Mouse (Mus musculus) limb, embryonic 11.5 days (tissue): ENCODE measurements at regions not wholly inside any gene's neighbourhood (a gene's known extent, or its start where the extent isn't known, plus 50 kb on each side); places are given as distances from the start of the nearest gene placed in this dataset.

Source experiments
- ATAC-seq: fragments of 200-750 bp; cut with Nextera tagmentation; 2 replicates; pipeline ENCODE4 v1.8.0; 2017; ENCODE audit warnings: low read depth; ENCODE audit not compliant: insufficient number of reproducible peaks, low FRiP score, low TSS enrichment
- DNase-seq: peaks from one replicate; pipeline ENCODE4 v3.0.0-alpha.2; 2015; ENCODE audit warnings: low spot score
- H3K27ac ChIP-seq: fragments of 300-500 bp; sonication (generic); replicated peaks from 2 replicates; pipeline ENCODE4 v1.5.1; 2014; ENCODE audit warnings: low read depth, mild to moderate bottlenecking, low read length
- H3K27me3 ChIP-seq: fragments of 300-500 bp; sonication (generic); 2 replicates; pipeline ENCODE4 v1.6.1; 2014; ENCODE audit warnings: mild to moderate bottlenecking, low read length, mixed read lengths; ENCODE audit not compliant: control insufficient read depth, insufficient read depth
- H3K36me3 ChIP-seq: fragments of 300-500 bp; sonication (generic); 2 replicates; pipeline ENCODE4 v1.6.1; 2014; ENCODE audit warnings: mild to moderate bottlenecking, low read length, moderate library complexity, mixed read lengths; ENCODE audit not compliant: control insufficient read depth, insufficient read depth
- H3K4me1 ChIP-seq: fragments of 300-500 bp; sonication (generic); 2 replicates; pipeline ENCODE4 v1.6.1; 2014; ENCODE audit warnings: low read length, mixed read lengths; ENCODE audit not compliant: control insufficient read depth, insufficient read depth
- H3K4me2 ChIP-seq: fragments of 300-500 bp; sonication (generic); 2 replicates; pipeline ENCODE4 v1.6.1; 2014; ENCODE audit warnings: low read depth, mild to moderate bottlenecking, moderate library complexity; ENCODE audit not compliant: severe bottlenecking
- H3K4me3 ChIP-seq: fragments of 300-500 bp; sonication (generic); 2 replicates; pipeline ENCODE4 v1.5.1; 2014; ENCODE audit warnings: low read depth, low read length
- H3K9ac ChIP-seq: fragments of 300-500 bp; sonication (generic); 2 replicates; pipeline ENCODE4 v1.6.1; 2014; ENCODE audit warnings: mild to moderate bottlenecking, low read length
- H3K9me3 ChIP-seq: fragments of 300-500 bp; sonication (generic); 2 replicates; pipeline ENCODE4 v1.6.1; 2016; ENCODE audit warnings: low read length; ENCODE audit not compliant: control insufficient read depth
- WGBS: fragments of 180-500 bp; shearing (Covaris S2); extraction: QIAGEN DNeasy Blood & Tissue Kit; methylation state at CpG from one replicate; pipeline ENCODE4 v1.1.7; 2014; 5-methylcytosine and 5-hydroxymethylcytosine counted together

DNA sequence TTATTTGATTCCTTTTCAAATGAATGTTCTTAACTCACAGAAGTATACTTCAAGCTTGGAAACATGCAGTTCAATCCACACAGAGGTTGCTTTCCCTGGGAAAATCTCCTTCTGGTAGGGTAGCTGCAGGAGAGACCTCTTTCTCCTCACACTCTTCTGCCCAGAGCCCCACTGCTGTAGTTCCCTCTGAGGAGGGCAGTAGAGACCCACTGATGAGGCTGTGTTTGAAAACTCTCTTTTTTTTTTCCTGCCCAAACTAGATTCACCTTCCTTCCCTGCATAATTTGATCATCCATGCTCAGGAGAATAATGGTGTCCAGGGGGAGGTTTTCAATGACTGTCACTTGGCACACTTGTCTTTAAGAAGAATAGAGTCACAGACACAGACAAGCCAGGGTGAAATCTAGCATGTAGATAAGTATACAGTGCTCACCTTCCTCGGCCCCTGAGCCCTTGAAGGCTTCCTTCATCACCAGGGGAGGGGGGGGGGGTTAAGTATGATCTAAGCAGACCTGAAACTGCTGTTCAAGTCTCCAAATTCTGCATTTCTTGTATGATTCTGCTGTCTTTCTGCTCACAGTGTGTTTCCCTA is 457.3 kb upstream of the Nrsn1 start:
- H3K4me1 ChIP-seq = peaks cover 5% of the 10 kb centered on the region; the same call in 1 of the 2 replicates
- no peak overlapping the region for H3K4me3 ChIP-seq
- H3K36me3 ChIP-seq = no peaks in the 10 kb centered on the region
- peak; percentile 43 for DNase-seq
- no peaks in the 10 kb centered on the region for H3K9me3 ChIP-seq
- no peak overlapping the region for H3K4me2 ChIP-seq
- no peak overlapping the region for H3K9ac ChIP-seq
- H3K27me3 ChIP-seq = no peaks in the 10 kb centered on the region
- no peak overlapping the region for H3K27ac ChIP-seq
- WGBS = 75% methylated on average over 1 of the region's 1 CpGs
- no peak for ATAC-seq

DNA sequence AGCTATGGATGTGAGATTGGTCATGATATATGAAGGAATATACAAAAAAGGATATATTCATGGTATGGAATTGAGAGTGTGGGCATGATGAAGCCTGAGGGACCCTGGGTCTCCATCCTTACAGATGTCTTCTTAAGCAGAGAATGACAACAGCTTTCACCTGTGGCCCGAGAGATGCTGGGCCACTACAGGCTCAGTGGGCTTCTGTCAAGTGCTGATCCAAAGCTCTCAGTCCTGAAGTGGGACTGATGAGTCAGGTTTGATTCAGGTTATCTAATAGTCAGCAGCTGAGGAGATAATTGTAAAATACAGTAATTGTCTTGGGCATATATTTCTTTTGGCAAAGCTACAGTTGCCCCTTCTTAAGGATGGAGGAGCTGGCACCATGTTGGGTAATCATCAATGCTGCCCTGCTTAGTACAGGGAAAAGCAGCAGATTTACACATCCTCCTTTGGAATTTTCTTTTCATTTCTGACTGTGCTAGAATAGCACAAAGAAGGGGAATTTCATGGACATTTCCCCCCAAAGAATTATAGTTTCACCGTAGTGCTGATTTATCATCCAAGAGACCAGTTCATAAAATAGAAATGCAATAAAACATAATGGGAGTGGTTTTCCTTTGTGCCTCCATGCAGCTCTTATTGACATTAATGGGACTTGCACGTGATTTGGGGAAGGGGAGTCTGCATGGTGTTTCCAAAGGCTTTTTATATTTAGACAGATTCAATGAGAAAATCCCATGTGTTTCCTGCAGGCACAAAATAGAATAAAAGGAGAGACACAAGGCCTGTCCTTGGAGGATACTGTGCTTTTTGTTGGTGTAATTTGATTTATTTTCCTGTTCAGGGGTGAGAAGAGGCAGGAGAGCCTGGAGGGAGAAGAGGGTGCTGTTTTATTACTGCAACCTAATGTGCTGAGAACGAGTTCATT is 452.6 kb upstream of the Nrsn1 start:
- ATAC-seq (no peak), DNase-seq (no peak)
- no peaks in the 10 kb centered on the region for H3K36me3 ChIP-seq
- H3K4me3 ChIP-seq = no peak overlapping the region
- H3K4me2 ChIP-seq = no peak overlapping the region
- WGBS = 41% methylated on average over 4 of the region's 4 CpGs
- no peaks in the 10 kb centered on the region for H3K27me3 ChIP-seq
- no peak overlapping the region for H3K27ac ChIP-seq
- no peaks in the 10 kb centered on the region for H3K4me1 ChIP-seq
- no peak overlapping the region for H3K9ac ChIP-seq
- no peaks in the 10 kb centered on the region for H3K9me3 ChIP-seq

DNA sequence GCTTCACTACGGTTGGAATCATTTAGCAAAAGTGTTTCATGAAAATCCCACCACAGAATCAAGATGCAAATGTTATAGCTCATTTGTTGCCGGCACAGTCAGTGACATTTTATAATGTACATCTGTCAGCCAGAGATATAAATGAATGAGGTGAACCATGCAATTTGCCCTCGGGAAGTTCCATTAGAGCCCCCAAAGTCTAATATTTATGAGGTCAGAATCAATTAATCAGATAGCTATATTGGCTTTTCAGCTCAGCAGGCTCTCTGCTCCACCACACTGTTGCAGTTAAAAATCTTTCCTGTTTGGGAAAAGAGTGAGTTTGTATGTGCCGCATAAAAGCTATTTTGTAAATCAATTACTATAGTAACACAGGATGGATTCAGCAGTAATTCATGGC is 430.7 kb upstream of the Nrsn1 start:
- no peak overlapping the region for H3K27ac ChIP-seq
- no peaks in the 10 kb centered on the region for H3K9me3 ChIP-seq
- no peak overlapping the region for H3K9ac ChIP-seq
- ATAC-seq (no peak), DNase-seq (no peak)
- H3K27me3 ChIP-seq = no peaks in the 10 kb centered on the region
- H3K36me3 ChIP-seq = no peaks in the 10 kb centered on the region
- H3K4me3 ChIP-seq = no peak overlapping the region
- H3K4me2 ChIP-seq = no peak overlapping the region
- WGBS = 49% methylated on average over 4 of the region's 4 CpGs
- no peaks in the 10 kb centered on the region for H3K4me1 ChIP-seq

DNA sequence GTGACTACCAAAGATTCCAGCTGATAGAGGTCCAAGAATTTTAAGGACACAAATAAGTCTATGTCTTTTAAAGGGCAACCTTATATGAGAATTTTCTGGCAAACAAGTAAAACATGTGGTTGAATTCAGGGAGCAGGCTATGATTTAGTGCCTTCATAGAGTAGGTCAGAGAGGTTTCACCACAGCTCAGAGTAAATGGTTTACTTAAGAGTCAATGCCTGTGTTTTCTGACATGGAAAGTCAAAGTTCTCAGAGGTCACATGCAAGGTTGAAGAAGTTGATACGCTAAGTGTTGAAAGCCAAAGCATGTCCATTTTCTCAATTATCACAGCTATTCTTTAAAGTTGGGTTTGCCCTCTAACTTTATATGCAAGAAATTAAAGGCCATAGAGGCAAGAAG is 425.7 kb upstream of the Nrsn1 start:
- Histone ChIP-seq H3K4me3 (no peak overlapping the region), H3K27me3 (no peaks in the 10 kb centered on the region), H3K9me3 (no peaks in the 10 kb centered on the region), H3K27ac (no peak overlapping the region), H3K36me3 (no peaks in the 10 kb centered on the region), H3K4me2 (no peak overlapping the region), H3K4me1 (no peaks in the 10 kb centered on the region), H3K9ac (no peak overlapping the region)
- WGBS = 80% methylated on average over 1 of the region's 1 CpGs
- no peak for ATAC-seq
- DNase-seq = no peak

DNA sequence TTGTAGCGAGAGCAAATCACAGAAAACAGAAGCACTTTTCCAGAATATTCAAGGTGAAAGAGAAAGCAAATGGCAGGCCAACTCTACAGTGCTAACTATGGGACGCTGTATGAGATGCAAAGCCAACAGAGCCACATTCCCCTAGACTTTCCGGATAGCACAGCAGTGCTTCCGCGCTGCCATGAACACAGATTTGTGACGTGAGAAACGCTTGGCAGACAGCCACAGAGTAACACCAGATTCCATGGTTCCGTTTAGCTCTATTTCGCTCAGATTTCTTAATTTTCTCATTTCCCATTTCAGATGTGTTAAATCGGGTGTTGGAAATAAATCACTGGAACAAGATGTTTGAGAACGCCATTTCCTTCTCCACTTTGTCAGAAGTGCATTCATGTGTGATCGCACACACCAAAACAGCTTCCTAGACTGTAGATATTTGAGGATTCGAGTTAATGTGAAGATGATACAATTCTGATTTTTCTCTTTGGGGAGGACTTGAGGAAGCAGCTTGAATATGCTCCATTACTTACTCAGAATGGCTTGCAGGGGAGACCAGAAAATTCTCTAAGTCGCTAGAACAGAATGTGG is 424.8 kb upstream of the Nrsn1 start:
- no peak for ATAC-seq
- no peaks in the 10 kb centered on the region for H3K36me3 ChIP-seq
- H3K4me3 ChIP-seq = no peak overlapping the region
- no peak overlapping the region for H3K9ac ChIP-seq
- H3K27ac ChIP-seq = no peak overlapping the region
- no peak overlapping the region for H3K4me2 ChIP-seq
- no peak for DNase-seq
- no peaks in the 10 kb centered on the region for H3K4me1 ChIP-seq
- no peaks in the 10 kb centered on the region for H3K27me3 ChIP-seq
- 80% methylated on average over 14 of the region's 14 CpGs for WGBS
- H3K9me3 ChIP-seq = no peaks in the 10 kb centered on the region

DNA sequence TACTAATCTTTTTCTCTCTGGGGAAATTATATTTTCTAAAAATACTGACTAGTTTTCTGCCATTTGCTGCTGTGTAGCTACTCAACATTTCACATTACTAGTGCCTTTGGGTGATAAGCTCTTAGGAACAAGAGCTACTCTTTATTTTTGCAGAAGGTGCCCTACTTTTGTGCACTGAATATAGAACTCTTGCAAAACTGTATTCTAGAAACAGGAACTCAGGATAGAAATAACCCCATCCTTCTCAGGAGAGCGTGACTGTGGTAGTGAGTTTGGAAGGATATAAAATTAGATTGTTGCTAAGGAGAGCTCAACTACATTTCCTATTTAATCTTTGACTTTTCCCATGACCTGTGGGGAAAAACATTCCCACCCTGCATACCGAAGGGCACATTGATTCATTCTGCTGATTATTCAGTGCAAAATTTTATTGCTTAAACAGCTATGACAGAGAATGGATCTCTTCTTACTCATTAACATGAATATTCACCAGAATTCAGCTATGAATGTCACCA is 408.0 kb upstream of the Nrsn1 start:
- 96% methylated on average over 2 of the region's 2 CpGs for WGBS
- no peaks in the 10 kb centered on the region for H3K36me3 ChIP-seq

DNA sequence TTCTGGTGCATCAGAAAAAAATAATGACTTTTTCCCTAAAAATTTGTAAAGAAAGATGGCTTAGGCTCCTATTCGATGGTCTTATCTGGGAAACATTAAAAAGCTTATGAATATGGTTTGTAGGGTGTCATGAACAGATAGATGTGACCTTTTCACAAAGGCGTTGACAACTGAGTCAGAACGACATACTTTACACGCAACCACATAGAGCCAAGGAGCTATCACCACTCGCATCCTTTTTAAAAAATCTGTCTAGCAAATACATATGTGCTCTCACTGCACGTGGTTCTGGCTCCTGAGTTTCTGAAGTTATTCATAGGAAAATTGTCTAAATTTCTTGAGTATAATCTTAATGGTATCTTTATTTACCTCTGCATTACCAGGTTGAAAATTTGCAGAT is 404.9 kb upstream of the Nrsn1 start:
- Histone ChIP-seq H3K9ac (no peak overlapping the region), H3K27me3 (no peaks in the 10 kb centered on the region), H3K36me3 (no peaks in the 10 kb centered on the region), H3K4me3 (no peak overlapping the region), H3K9me3 (no peaks in the 10 kb centered on the region), H3K4me1 (no peaks in the 10 kb centered on the region), H3K4me2 (no peak overlapping the region), H3K27ac (no peak overlapping the region)
- ATAC-seq (no peak), DNase-seq (no peak)
- WGBS = 90% methylated on average over 6 of the region's 6 CpGs

More for the DNA sequence above, 408.0 kb upstream of the Nrsn1 start:
- Histone ChIP-seq H3K27me3 (no peaks in the 10 kb centered on the region), H3K27ac (no peak overlapping the region), H3K4me2 (no peak overlapping the region), H3K4me1 (no peaks in the 10 kb centered on the region), H3K4me3 (no peak overlapping the region), H3K9me3 (no peaks in the 10 kb centered on the region), H3K9ac (no peak overlapping the region)
- ATAC-seq (no peak), DNase-seq (no peak)

DNA sequence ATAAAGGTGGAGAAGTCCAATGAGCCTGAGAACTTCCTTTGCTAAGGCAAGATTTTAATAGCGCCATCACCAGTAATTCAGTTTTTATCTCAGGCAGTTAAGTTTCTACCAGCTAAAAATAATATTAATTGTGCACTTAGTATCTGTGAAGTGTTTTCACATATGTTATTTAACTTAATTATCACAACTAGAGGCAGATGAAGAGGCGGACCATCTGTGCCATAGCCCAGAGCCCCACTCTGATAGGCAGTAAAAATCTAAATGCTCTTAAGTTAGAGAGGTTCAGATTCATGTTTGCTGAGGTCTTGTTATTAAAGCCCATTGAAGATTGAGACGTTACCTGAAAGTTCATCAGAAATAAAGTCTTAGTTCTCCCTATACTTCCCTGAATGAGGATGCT is 395.7 kb upstream of the Nrsn1 start:
- H3K4me2 ChIP-seq = no peak overlapping the region
- H3K36me3 ChIP-seq = no peaks in the 10 kb centered on the region
- no peak overlapping the region for H3K4me3 ChIP-seq
- H3K9me3 ChIP-seq = no peaks in the 10 kb centered on the region
- ATAC-seq = no peak
- H3K27ac ChIP-seq = no peak overlapping the region
- H3K27me3 ChIP-seq = no peaks in the 10 kb centered on the region
- 81% methylated on average over 3 of the region's 3 CpGs for WGBS
- no peak overlapping the region for H3K9ac ChIP-seq
- no peaks in the 10 kb centered on the region for H3K4me1 ChIP-seq
- DNase-seq = no peak
